Mouse (Mus musculus) naive thymus-derived CD4-positive, alpha-beta T cell, adult 2 months (primary cell): ENCODE data around the gene Rnf225.
"Not testable (repeated sequence)": the region's sequence is repeated elsewhere in the genome, so short reads cannot be mapped to it uniquely, and the experiment has no call there.

Experiments used
- DNase-seq: peaks from one replicate; pipeline ENCODE4 v3.0.0-alpha.2; 2011; ENCODE audit warnings: low read depth

Rnf225 gene

GRCm38 (mm10) chr7:12927191-12927680, at the start of gene Rnf225:
Rnf225 (plus strand) TSS chr7:12927416.
- no peak for DNase-seq

GRCm38 (mm10) chr7:12880036-12880435, 47.2 kb upstream of the Rnf225 start:
- no peak for DNase-seq

DNA sequence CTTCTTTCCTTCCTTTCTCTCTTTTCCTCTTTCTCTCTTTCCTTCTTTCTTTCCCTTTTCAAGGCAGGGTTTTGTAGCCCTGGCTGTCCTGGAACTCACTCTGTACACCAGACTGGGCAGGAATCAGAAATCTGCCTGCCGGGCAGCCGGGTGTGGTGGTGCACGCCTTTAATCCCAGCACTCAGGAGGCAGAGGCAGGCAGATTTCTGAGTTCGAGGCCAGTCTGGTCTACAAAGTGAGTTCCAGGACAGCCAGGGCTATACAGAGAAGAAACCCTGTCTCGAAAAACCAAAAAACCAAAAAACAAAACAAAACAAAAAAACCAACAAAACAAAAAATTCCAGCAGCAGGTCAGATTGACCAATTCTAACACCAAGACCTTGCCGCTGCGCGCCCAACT, 46.7 kb upstream of the Rnf225 start:
- not testable (repeated sequence) for DNase-seq

DNA sequence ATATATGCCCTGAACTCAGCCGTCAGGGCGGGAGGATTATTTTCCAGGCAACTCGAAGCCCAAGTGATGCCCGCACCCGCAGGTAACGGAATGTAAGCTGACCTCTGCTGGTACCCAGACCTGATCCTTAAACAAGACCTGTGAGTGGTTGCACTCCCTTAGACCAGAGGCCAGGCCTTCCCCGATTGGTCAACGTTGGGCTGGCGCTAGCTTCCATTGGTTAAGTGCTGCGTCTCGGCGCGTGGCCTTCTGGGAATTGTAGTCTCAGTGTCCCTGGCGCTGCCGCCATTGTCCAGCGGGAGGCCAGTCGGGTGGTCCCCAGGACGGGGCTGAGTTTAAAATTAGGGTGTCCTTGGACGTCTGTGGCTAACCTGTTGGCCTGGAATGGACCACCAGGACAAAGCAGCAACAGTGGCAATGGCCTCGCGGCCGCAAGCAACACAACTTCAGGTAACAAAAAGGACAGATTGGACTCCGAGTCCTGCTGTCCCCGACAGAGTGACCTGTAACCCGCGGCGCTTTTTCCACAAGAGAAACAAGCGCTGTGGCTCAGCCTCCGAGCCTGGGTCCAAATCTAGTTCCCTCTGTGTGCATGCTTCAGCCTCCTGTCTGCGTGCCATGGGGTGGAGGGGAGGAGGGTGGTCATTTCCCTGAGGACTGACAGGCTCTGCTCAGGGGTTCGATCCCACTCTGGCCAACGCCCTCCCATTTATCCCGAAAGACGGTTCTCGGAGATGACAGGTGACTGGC, 46.1 kb upstream of the Rnf225 start, which contains the start of gene Zfp128:
Gene Zfp128 (plus strand): TSS at position 267 of the 750 bp plus-strand sequence.
- DNase-seq = peak; percentile 87

- DNase-seq = no peak
These were observed 40.5 kb upstream of the Rnf225 start for GRCm38 (mm10) chr7:12886563-12887266.

DNA sequence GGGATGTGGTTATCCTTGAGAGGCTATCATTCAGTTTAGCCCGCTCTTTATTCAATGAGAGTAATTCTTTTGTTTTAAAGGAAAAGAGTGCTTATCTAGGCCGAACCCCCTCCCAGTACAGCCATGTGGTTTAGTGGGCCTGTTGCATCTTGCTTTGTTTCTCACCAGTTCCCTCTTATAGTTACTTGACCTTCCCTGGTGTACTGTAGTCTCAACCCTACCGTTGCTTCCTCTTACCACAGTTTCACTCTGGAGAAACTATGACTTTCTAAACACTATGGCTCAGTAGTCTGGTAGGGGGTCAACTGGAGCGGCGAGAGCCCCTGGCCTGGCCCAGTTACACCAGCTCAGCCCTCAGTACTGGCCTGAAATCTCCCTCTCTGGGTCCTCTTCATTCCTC, 39.6 kb upstream of the Rnf225 start:
- no peak for DNase-seq

DNA sequence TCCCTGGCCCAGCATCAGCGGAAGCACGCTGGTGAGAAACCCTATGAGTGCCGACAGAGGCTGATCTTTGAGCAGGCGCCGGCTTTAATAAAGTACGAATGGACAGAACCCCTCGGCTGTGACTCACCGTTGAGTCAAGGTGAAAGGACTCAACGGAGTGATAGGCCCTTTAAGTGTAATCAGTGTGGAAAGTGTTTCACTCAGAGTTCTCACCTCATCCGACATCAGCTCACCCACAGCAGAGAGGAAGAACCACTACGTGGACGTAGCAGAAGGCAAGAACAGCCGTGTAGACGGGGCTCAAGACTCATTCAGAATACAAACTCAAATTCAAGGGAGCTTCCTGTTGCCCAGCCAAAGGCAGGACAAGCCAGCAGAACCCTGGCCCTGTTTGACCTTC, 36.3 kb upstream of the Rnf225 start:
- no peak for DNase-seq

DNA sequence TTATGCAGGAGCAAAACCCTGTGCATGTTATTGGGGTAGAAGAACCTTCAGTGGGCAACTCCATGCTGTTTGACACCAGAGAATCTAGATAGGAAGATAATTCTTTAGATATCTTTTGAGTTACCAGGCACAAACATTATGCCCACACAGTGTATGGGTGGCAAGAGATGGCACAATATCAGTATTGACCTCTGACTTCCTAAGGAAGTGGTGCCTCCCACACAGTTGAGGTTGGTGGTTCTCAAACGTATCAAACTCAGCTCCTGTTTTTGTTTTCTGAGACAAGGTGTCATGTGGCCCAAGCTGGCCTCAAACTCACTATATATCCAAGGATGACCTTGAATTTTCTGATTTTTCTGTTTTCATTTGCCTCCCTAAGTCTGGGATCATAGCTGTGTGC, 35.9 kb upstream of the Rnf225 start:
- no peak for DNase-seq

- peak; percentile 86 for DNase-seq
These were observed 29.4 kb upstream of the Rnf225 start, which contains the start of gene Zscan22 for GRCm38 (mm10) chr7:12897655-12898410. Zscan22 (plus strand) TSS chr7:12897815.

DNA sequence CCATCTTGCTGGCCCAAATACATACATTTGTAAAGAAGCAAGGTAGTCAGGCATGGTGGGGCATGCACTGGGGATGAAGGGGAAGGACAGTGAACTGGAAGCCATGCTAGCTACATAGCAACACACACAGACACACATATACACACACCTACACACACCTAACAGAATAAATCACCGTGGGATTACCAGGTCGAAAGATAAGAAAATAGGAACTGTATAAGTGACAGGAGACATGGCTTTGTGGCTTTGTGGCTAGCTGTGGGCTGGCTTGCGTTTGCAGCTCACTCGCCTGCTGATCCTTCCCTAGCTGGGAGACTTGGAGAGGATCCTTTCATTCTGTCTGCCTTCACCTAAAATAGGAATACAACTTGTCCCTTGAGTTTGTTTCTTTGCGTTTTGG, 25.7 kb upstream of the Rnf225 start:
- no peak for DNase-seq

DNA sequence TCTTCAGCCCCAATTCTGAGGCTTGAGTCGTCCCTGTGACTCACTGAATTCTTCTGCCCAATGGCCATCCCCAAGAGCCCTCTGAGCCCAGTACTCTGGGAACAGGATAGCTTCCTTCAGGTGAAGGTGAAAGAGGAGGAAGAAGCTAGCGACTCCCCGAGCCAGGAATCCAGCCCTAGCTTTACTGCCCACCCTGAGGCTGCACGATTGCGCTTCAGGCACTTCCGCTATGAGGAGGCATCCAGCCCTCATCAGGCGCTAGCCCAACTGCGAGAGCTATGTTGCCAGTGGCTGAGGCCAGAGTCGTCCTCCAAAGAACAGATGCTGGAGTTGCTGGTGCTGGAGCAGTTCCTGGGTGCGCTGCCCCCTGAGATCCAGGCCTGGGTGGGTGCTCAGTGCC, 23.6 kb upstream of the Rnf225 start:
- DNase-seq = no peak

DNA sequence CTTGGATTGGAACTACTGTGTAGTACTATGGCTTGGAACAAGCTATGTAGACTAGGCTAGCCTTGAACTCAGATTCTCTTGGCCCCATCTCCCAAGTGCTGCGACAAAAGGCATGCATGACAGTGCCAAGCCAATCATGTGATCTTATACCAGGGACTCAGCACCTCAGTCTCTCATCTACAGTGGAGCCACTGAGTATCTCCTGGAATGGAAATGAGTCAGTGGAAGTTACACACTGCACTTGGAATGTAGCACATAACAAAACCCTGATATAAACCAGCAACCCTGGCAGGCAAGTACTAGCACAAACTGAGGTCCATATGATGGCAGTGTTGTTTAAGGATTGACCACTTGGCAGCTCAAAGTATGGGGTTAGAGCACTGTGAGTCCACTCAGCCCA, 22.1 kb upstream of the Rnf225 start:
- DNase-seq = no peak

- peak; percentile 94 for DNase-seq
These were observed 17.7 kb upstream of the Rnf225 start for GRCm38 (mm10) chr7:12909498-12909962.

DNA sequence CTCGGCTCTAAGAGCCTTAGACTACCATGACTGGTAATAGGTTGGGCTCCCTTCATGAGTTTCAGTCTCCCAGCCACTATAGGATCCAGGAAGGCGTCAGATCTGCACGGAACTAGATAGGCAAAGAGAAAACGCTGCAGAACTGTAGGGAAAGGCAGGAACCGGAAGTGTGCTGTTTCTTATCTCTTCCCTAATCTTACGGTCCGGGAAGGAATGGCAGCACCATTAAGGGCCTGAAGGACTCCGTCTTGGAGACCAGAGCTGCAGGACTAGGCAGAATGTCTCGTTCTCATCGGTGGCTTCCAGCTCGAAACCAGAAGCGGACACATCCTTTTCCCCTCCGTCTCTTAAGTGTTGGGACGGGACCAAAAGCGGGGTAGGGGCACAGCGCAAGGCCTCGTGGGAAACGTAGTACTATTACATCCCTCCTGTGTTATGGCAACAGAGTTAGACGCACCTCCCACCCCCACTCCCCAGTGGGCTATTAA, 17.0 kb upstream of the Rnf225 start:
- DNase-seq = peak; percentile 68

GRCm38 (mm10) chr7:12913556-12913955, 13.7 kb upstream of the Rnf225 start:
- peak; percentile 69 for DNase-seq

GRCm38 (mm10) chr7:12920495-12920894, 6.7 kb upstream of the Rnf225 start:
- not testable (repeated sequence) for DNase-seq

- DNase-seq = no peak
These were observed 5.9 kb upstream of the Rnf225 start for GRCm38 (mm10) chr7:12921318-12921704.

GRCm38 (mm10) chr7:12921705-12922465, 5.3 kb upstream of the Rnf225 start, which contains the start of gene Rps5:
Rps5 (plus strand) TSS chr7:12922290.
- DNase-seq = peak; percentile 100

DNA sequence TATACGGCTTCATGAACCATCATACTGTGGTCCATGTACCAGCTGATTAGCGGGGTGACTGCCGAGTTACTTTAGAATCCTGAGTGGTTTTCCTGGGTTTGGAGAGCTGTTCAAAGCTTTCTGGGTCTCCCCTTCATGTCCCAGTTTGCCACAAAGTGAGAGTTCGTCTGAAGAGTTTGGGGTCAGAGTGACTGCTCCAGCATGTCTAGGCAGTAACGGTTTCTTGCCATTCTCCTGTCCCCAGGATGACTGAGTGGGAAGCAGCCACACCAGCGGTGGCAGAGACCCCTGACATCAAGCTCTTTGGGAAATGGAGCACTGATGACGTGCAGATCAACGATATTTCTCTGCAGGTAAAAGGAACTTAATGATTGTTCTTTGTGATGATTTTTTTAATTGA, 4.5 kb upstream of the Rnf225 start:
- DNase-seq = no peak

GRCm38 (mm10) chr7:12926316-12926715, 900 bp upstream of the Rnf225 start:
- DNase-seq = no peak
